Mouse (Mus musculus) spleen, adult 2 months (tissue): ENCODE measurements around the gene Adora3. TPM values are rescaled to one million over a fixed set of nuclear protein-coding genes. Genes with fewer than 3 reads are reported as not detected.

Source experiments
- DNase-seq, 2 experiments: peaks; one replicate each; pipeline versions ENCODE4 v3.0.0 to v3.0.0-alpha.2; 2012 to 2021; ENCODE audit warnings: low spot score in 2 of 2, low read depth in 1 of 2
- H3K27ac ChIP-seq: fragments of 200-500 bp; 2 replicates; pipeline ENCODE4 v1.5.1; 2012; ENCODE audit warnings: low read length, inconsistent platforms; ENCODE audit not compliant: insufficient read depth
- H3K27me3 ChIP-seq: fragments of 200-500 bp; 2 replicates; pipeline ENCODE4 v1.6.1; 2012; ENCODE audit warnings: mild to moderate bottlenecking, moderate library complexity, low read length, inconsistent platforms; ENCODE audit not compliant: control insufficient read depth, insufficient read depth
- H3K36me3 ChIP-seq: fragments of 200-500 bp; 2 replicates; pipeline ENCODE4 v1.6.1; 2012; ENCODE audit warnings: mild to moderate bottlenecking, low read length, inconsistent platforms; ENCODE audit not compliant: control insufficient read depth, insufficient read depth
- H3K4me1 ChIP-seq: fragments of 200-500 bp; 2 replicates; pipeline ENCODE4 v1.6.1; 2011; ENCODE audit warnings: inconsistent platforms; ENCODE audit not compliant: control insufficient read depth, insufficient read depth, insufficient read length
- H3K4me3 ChIP-seq: fragments of 200-500 bp; 2 replicates; pipeline ENCODE4 v1.5.1; 2011; ENCODE audit warnings: mild to moderate bottlenecking, inconsistent platforms; ENCODE audit not compliant: insufficient read depth, insufficient read length; ENCODE audit errors: extremely low read depth
- CTCF ChIP-seq: fragments of 200-500 bp; IDR thresholded peaks from 2 replicates; pipeline ENCODE4 v1.5.1; 2011; ENCODE audit warnings: mild to moderate bottlenecking, inconsistent platforms; ENCODE audit not compliant: insufficient read depth, insufficient read length, insufficient replicate concordance; ENCODE audit errors: extremely low read depth
- POLR2A ChIP-seq: fragments of 200-500 bp; IDR thresholded peaks from 2 replicates; pipeline ENCODE4 v1.6.1; 2011; ENCODE audit warnings: low read depth, low read length, inconsistent platforms
- WGBS: fragments of 180-500 bp; shearing (Covaris S2); methylation state at CpG from one replicate; pipeline ENCODE4 v1.1.7; 2018; 5-methylcytosine and 5-hydroxymethylcytosine counted together
- polyA plus RNA-seq: library from polyadenylated mRNA; depleted of rRNA; stranded (reverse); fragments of >200 nt; gene quantifications from 2 replicates; pipeline ENCODE4 v1.2.3, GENCODE M21; 2012

Adora3 gene
- polyA plus RNA-seq, 1 experiment = 0.32 TPM

- no peaks in the 10 kb centered on the region for H3K36me3 ChIP-seq
Observed at GRCm38 (mm10) chr3:105873451-105874445, 3.1 kb downstream of the Adora3 start.

GRCm38 (mm10) chr3:105876022-105876421 lies 5.4 kb downstream of the Adora3 start:
- no peaks in the 10 kb centered on the region for H3K36me3 ChIP-seq
- no peaks in the 10 kb centered on the region for H3K27me3 ChIP-seq
- no peak overlapping the region for H3K4me3 ChIP-seq
- TF ChIP-seq POLR2A (no peak), CTCF (no peak)
- no peak for DNase-seq
- WGBS = 87% methylated on average over 5 of the region's 5 CpGs
- H3K27ac ChIP-seq = no peak overlapping the region
- H3K4me1 ChIP-seq = no peaks in the 10 kb centered on the region; the same call in 1 of the 2 replicates

More at GRCm38 (mm10) chr3:105873451-105874445, 3.1 kb downstream of the Adora3 start:
- Histone ChIP-seq H3K4me3 (no peak overlapping the region), H3K27me3 (no peaks in the 10 kb centered on the region), H3K4me1 (no peaks in the 10 kb centered on the region; the same call in 1 of the 2 replicates), H3K27ac (no peak overlapping the region)
- no peak for DNase-seq
- TF ChIP-seq POLR2A (no peak), CTCF (no peak)
- WGBS = 89% methylated on average over 6 of the region's 6 CpGs

- Histone ChIP-seq H3K4me3 (no peak overlapping the region), H3K36me3 (no peaks in the 10 kb centered on the region), H3K4me1 (no peaks in the 10 kb centered on the region; the same call in 1 of the 2 replicates), H3K27me3 (no peaks in the 10 kb centered on the region), H3K27ac (no peak overlapping the region)
- no peak for DNase-seq
- TF ChIP-seq POLR2A (no peak), CTCF (no peak)
- WGBS = 87% methylated on average over 6 of the region's 6 CpGs
Observed at GRCm38 (mm10) chr3:105877252-105877803, 6.7 kb downstream of the Adora3 start.

GRCm38 (mm10) chr3:105877919-105878318 lies 7.3 kb downstream of the Adora3 start:
- no peaks in the 10 kb centered on the region for H3K36me3 ChIP-seq

GRCm38 (mm10) chr3:105878751-105879150 lies 8.1 kb downstream of the Adora3 start:
- no peaks in the 10 kb centered on the region for H3K36me3 ChIP-seq

More at GRCm38 (mm10) chr3:105877919-105878318, 7.3 kb downstream of the Adora3 start:
- WGBS = 38% methylated on average over 2 of the region's 2 CpGs
- no peaks in the 10 kb centered on the region; the same call in 1 of the 2 replicates for H3K4me1 ChIP-seq
- H3K27ac ChIP-seq = no peak overlapping the region
- TF ChIP-seq CTCF = no peak
- TF ChIP-seq POLR2A = no peak
- H3K4me3 ChIP-seq = no peak overlapping the region
- H3K27me3 ChIP-seq = no peaks in the 10 kb centered on the region
- DNase-seq = no peak

GRCm38 (mm10) chr3:105880419-105880818 lies 9.8 kb downstream of the Adora3 start:
- Histone ChIP-seq H3K27me3 (no peaks in the 10 kb centered on the region), H3K36me3 (no peaks in the 10 kb centered on the region), H3K27ac (no peak overlapping the region), H3K4me3 (no peak overlapping the region), H3K4me1 (no peaks in the 10 kb centered on the region; the same call in 1 of the 2 replicates)
- no peak for DNase-seq
- no peak for TF ChIP-seq POLR2A
- no peak for TF ChIP-seq CTCF
- WGBS = 54% methylated on average over 3 of the region's 3 CpGs

More at GRCm38 (mm10) chr3:105878751-105879150, 8.1 kb downstream of the Adora3 start:
- no peak overlapping the region for H3K27ac ChIP-seq
- no peak overlapping the region for H3K4me3 ChIP-seq
- H3K4me1 ChIP-seq = no peaks in the 10 kb centered on the region; the same call in 1 of the 2 replicates
- TF ChIP-seq CTCF (no peak), POLR2A (no peak)
- DNase-seq = no peak
- no peaks in the 10 kb centered on the region for H3K27me3 ChIP-seq
- 91% methylated on average over 8 of the region's 8 CpGs for WGBS
